Mouse (Mus musculus): ENCODE data around the gene Olfr1180. TPM values are rescaled to one million over a fixed set of nuclear protein-coding genes. Genes with fewer than 3 reads are reported as not detected.
"Not testable (repeated sequence)": the region's sequence is repeated elsewhere in the genome, so short reads cannot be mapped to it uniquely, and the experiment has no call there.

The Olfr1180 gene
- not detected in 2 replicates for polyA plus RNA-seq (2015; fragmentation: Nextera tagmentation; extraction: Ambion mirVana)

GRCm38 (mm10) chr2:88419051-88419450, at the start of gene Olfr1180:
TSS of gene Olfr1180 (minus strand) at chr2:88419151.
- H3K27me3 ChIP-seq (replicated peaks) = no peaks in the 10 kb centered on the region
- H3K4me2 ChIP-seq (replicated peaks) = no peak within 1 kb of the TSS
- no peak within 1 kb of the TSS for H3K9ac ChIP-seq
- no peaks in the 10 kb centered on the region for H3K36me3 ChIP-seq
- H3K27ac ChIP-seq = no peak within 1 kb of the TSS
- H3K4me1 ChIP-seq (replicated peaks) = no peaks in the 10 kb centered on the region
- WGBS = 70% methylated on average over 2 of the region's 2 CpGs
- H3K9me3 ChIP-seq = no peaks in the 10 kb centered on the region
- H3K4me3 ChIP-seq (replicated peaks) = no peak within 1 kb of the TSS
- ATAC-seq = no peak

- not testable (repeated sequence) for ATAC-seq; H3K4me2 ChIP-seq (replicated peaks); H3K9ac ChIP-seq; H3K36me3 ChIP-seq; H3K27me3 ChIP-seq (replicated peaks); H3K4me3 ChIP-seq (replicated peaks); H3K27ac ChIP-seq; H3K9me3 ChIP-seq; H3K4me1 ChIP-seq (replicated peaks)
- 85% methylated on average over 1 of the region's 1 CpGs for WGBS
Observed at GRCm38 (mm10) chr2:88454567-88454966, 35.6 kb upstream of the Olfr1180 start, which contains the start of gene Olfr1183. TSS of gene Olfr1183 (plus strand) at chr2:88454867.

GRCm38 (mm10) chr2:88449031-88449430, 30.1 kb upstream of the Olfr1180 start, which contains the start of gene Gm13757:
TSS of gene Gm13757 (minus strand) at chr2:88449131.
- Histone ChIP-seq H3K4me1 (replicated peaks) (no peaks in the 10 kb centered on the region), H3K4me2 (replicated peaks) (no peak within 1 kb of the TSS), H3K9ac (no peak within 1 kb of the TSS), H3K4me3 (replicated peaks) (no peak within 1 kb of the TSS), H3K27ac (no peak within 1 kb of the TSS), H3K9me3 (no peaks in the 10 kb centered on the region), H3K36me3 (no peaks in the 10 kb centered on the region), H3K27me3 (replicated peaks) (no peaks in the 10 kb centered on the region)
- 82% methylated on average over 1 of the region's 1 CpGs for WGBS
- ATAC-seq = no peak

GRCm38 (mm10) chr2:88426071-88426470, 7.1 kb upstream of the Olfr1180 start, which contains the start of gene Olfr1181:
TSS of gene Olfr1181 (minus strand) at chr2:88426171.
- WGBS = 79% methylated on average over 1 of the region's 1 CpGs
- no peaks in the 10 kb centered on the region for H3K27me3 ChIP-seq (replicated peaks)
- no peak for ATAC-seq
- no peak within 1 kb of the TSS for H3K27ac ChIP-seq
- no peak within 1 kb of the TSS for H3K4me2 ChIP-seq (replicated peaks)
- no peaks in the 10 kb centered on the region for H3K36me3 ChIP-seq
- no peaks in the 10 kb centered on the region for H3K9me3 ChIP-seq
- H3K9ac ChIP-seq = no peak within 1 kb of the TSS
- H3K4me3 ChIP-seq (replicated peaks) = no peak within 1 kb of the TSS
- no peaks in the 10 kb centered on the region for H3K4me1 ChIP-seq (replicated peaks)

- H3K9me3 ChIP-seq = no peaks in the 10 kb centered on the region
- H3K4me2 ChIP-seq (replicated peaks) = no peak within 1 kb of the TSS
- 69% methylated on average over 3 of the region's 3 CpGs for WGBS
- H3K36me3 ChIP-seq = no peaks in the 10 kb centered on the region
- no peak for ATAC-seq
- H3K4me1 ChIP-seq (replicated peaks) = no peaks in the 10 kb centered on the region
- H3K27me3 ChIP-seq (replicated peaks) = no peaks in the 10 kb centered on the region
- H3K4me3 ChIP-seq (replicated peaks) = no peak within 1 kb of the TSS
- no peak within 1 kb of the TSS for H3K27ac ChIP-seq
- no peak within 1 kb of the TSS for H3K9ac ChIP-seq
Observed at GRCm38 (mm10) chr2:88406353-88406752, 12.6 kb downstream of the Olfr1180 start, which contains the start of gene Olfr1179. TSS of gene Olfr1179 (minus strand) at chr2:88406453.

- no peak for ATAC-seq
- no peaks in the 10 kb centered on the region for H3K27me3 ChIP-seq (replicated peaks)
- 85% methylated on average over 1 of the region's 1 CpGs for WGBS
Observed at GRCm38 (mm10) chr2:88386762-88387161, 32.2 kb downstream of the Olfr1180 start, which contains the start of gene Olfr1178. TSS of gene Olfr1178 (plus strand) at chr2:88387062.

More at GRCm38 (mm10) chr2:88386762-88387161, 32.2 kb downstream of the Olfr1180 start, which contains the start of gene Olfr1178:
- Histone ChIP-seq H3K4me1 (replicated peaks) (no peaks in the 10 kb centered on the region), H3K9ac (no peak within 1 kb of the TSS), H3K36me3 (no peaks in the 10 kb centered on the region), H3K27ac (no peak within 1 kb of the TSS), H3K4me3 (replicated peaks) (no peak within 1 kb of the TSS), H3K4me2 (replicated peaks) (no peak within 1 kb of the TSS), H3K9me3 (no peaks in the 10 kb centered on the region)

Other genes starting within 250 kb of the Olfr1180 start
- gene Olfr1168, start 237.3 kb downstream of the Olfr1180 start, polyA plus RNA-seq (2015; fragmentation: Nextera tagmentation; extraction: Ambion mirVana) = not detected in 2 replicates
- not detected in 2 replicates for gene Olfr1170, start 190.8 kb downstream of the Olfr1180 start, polyA plus RNA-seq (2015; fragmentation: Nextera tagmentation; extraction: Ambion mirVana)
- not detected in 2 replicates for gene Olfr1173, start 139.3 kb downstream of the Olfr1180 start, polyA plus RNA-seq (2015; fragmentation: Nextera tagmentation; extraction: Ambion mirVana)
- gene Olfr1174-ps, start 104.0 kb downstream of the Olfr1180 start, polyA plus RNA-seq (2015; fragmentation: Nextera tagmentation; extraction: Ambion mirVana) = not detected in 2 replicates
- not detected in 2 replicates for gene Olfr1175-ps, start 91.9 kb downstream of the Olfr1180 start, polyA plus RNA-seq (2015; fragmentation: Nextera tagmentation; extraction: Ambion mirVana)
- gene Olfr1176, start 82.4 kb downstream of the Olfr1180 start, polyA plus RNA-seq (2015; fragmentation: Nextera tagmentation; extraction: Ambion mirVana) = not detected in 2 replicates
- not detected in 2 replicates for gene Olfr1177-ps, start 72.7 kb downstream of the Olfr1180 start, polyA plus RNA-seq (2015; fragmentation: Nextera tagmentation; extraction: Ambion mirVana)
- not detected in 2 replicates for gene Olfr1178, start 32.1 kb downstream of the Olfr1180 start, polyA plus RNA-seq (2015; fragmentation: Nextera tagmentation; extraction: Ambion mirVana)
- gene Olfr1179, start 12.7 kb downstream of the Olfr1180 start, polyA plus RNA-seq (2015; fragmentation: Nextera tagmentation; extraction: Ambion mirVana) = not detected in 2 replicates
- not detected in 2 replicates for gene Olfr1181, start 7.0 kb upstream of the Olfr1180 start, polyA plus RNA-seq (2015; fragmentation: Nextera tagmentation; extraction: Ambion mirVana)
- not detected in 2 replicates for gene Gm13757, start 30.0 kb upstream of the Olfr1180 start, polyA plus RNA-seq (2015; fragmentation: Nextera tagmentation; extraction: Ambion mirVana)
- gene Olfr1183, start 35.7 kb upstream of the Olfr1180 start, polyA plus RNA-seq (2015; fragmentation: Nextera tagmentation; extraction: Ambion mirVana) = not detected in 2 replicates
- gene Olfr1184, start 64.4 kb upstream of the Olfr1180 start, polyA plus RNA-seq (2015; fragmentation: Nextera tagmentation; extraction: Ambion mirVana) = not detected in 2 replicates
- not detected in 2 replicates for gene Olfr1185-ps1, start 74.2 kb upstream of the Olfr1180 start, polyA plus RNA-seq (2015; fragmentation: Nextera tagmentation; extraction: Ambion mirVana)
- gene Olfr1186, start 99.4 kb upstream of the Olfr1180 start, polyA plus RNA-seq (2015; fragmentation: Nextera tagmentation; extraction: Ambion mirVana) = not detected in 2 replicates
- gene Olfr1188, start 137.8 kb upstream of the Olfr1180 start, polyA plus RNA-seq (2015; fragmentation: Nextera tagmentation; extraction: Ambion mirVana) = not detected in 2 replicates
- gene Olfr1189, start 167.3 kb upstream of the Olfr1180 start, polyA plus RNA-seq (2015; fragmentation: Nextera tagmentation; extraction: Ambion mirVana) = not detected in 2 replicates
- not detected in 2 replicates for gene Olfr1191-ps1, start 221.4 kb upstream of the Olfr1180 start, polyA plus RNA-seq (2015; fragmentation: Nextera tagmentation; extraction: Ambion mirVana)
- not detected in 2 replicates for gene Olfr1192-ps1, start 229.4 kb upstream of the Olfr1180 start, polyA plus RNA-seq (2015; fragmentation: Nextera tagmentation; extraction: Ambion mirVana)

All from intestine, embryonic 15.5 days (tissue).